Mouse (Mus musculus): ENCODE results near the gene Wfikkn2. TPM values are rescaled to one million over a fixed set of nuclear protein-coding genes. Genes with fewer than 3 reads are reported as not detected.

Wfikkn2 gene
- total RNA-seq, 2 experiments from 2014 or later = 0.63 to 1.1 TPM

DNA sequence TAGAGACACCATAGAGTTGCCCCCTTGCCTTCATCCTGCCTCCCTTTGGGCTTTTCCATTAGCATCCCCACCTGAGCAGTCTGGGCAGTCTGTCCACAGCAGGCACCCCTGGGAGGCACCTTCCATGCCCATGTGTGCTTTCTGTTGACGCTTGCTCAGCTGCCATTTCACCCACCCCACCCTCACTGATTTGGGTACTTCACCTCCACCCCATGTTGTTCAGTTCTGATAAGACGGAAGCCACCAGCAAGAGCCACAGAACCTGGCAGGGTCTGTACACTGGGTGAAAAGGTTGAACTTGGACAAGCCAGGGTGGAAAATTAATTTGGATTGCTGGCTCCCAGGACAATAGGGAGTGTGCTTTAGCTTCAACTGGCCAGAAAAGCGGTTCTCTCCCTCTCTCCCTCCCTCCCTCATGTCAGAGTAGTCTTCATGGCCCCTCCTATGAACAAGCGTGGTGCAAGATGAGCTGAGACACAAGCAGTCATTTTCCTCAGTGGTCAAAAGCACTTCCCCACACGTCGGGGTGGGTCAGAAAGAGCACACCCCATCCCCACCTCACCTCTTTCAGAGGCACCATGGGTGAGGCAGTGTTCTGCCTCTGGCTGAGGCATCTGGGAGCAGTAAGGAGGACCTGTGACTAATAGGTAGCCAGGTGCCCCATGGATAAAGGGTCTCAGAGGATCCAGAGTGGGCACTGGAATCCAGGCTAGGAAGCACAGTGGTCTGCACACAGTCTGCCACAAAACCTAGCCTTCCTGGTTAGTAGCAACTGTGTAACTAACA is 16.0 kb upstream of the Wfikkn2 start:
- DNase-seq = no peak

- no peak for DNase-seq
Measured at GRCm38 (mm10) chr11:94259814-94260213, 14.0 kb upstream of the Wfikkn2 start.

- no peak for DNase-seq
Measured at GRCm38 (mm10) chr11:94257987-94258386, 12.2 kb upstream of the Wfikkn2 start.

GRCm38 (mm10) chr11:94255733-94256132 is 9.9 kb upstream of the Wfikkn2 start:
- DNase-seq = no peak

GRCm38 (mm10) chr11:94253691-94254090 is 7.9 kb upstream of the Wfikkn2 start:
- no peak for DNase-seq

- no peak for DNase-seq
Measured at GRCm38 (mm10) chr11:94253156-94253555, 7.4 kb upstream of the Wfikkn2 start.

GRCm38 (mm10) chr11:94246789-94247061 is 920 bp upstream of the Wfikkn2 start:
- no peak for DNase-seq

DNA sequence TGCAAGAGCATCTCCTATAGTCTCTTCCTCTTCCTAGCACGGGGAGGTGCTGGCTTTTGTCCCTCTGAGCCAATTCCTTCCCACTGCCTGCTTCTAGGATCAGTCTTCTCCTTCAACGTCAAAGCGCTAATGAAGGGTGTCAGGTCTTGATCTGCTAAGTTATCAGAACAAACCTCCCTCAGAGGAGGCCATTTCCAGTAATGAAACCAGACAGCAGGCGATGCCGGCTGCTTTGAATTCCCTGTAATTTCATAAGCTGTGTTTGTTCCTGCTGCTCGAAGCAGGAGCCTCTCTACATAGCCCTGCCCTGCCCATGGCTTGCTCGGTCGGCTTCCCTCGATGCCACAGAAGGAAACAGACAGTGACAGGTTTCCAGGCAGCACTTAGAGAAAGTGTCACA is 1.4 kb downstream of the Wfikkn2 start:
- DNase-seq = no peak

GRCm38 (mm10) chr11:94243422-94244180 is 2.2 kb downstream of the Wfikkn2 start:
- DNase-seq = no peak

GRCm38 (mm10) chr11:94242760-94243421 is 2.9 kb downstream of the Wfikkn2 start:
- DNase-seq = peak; percentile 54

DNA sequence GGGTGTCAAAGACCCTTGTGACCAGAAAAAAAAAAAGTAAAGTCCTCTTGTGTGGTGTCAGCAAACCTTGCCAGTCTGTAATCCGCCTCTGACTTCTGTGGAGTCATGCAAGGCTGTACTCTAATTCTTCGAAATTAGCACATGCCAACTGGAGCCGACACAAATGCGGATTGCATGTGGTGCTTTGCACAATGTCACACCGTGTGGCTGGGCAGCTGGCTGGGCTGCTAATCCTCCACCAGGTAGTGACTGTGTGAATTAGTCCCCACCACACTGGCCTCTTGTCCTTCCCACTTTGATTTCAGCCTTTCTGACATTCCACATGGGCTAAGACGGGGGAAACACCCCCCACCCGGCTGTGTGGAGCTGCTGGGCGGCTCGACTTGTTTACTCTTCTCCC is 6.1 kb downstream of the Wfikkn2 start:
- DNase-seq = no peak

DNA sequence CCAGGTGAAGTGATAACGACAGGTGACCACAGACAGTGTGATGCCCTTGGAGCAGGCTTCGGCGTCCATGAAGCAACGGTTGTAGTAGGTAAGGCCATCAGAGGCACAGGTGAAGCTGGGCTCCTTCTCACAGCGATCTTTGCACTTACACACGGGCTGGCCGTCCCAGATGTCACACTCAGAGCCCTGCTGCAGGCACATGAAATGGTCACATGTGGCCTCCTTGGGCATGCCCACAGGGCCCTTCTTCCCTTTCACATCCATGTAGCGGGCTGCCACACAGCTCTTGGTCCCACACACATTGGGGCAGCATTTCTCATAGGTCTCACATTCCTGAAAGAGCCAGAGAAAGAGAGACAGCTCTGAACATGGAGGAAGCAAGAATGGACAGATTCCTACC is 7.0 kb downstream of the Wfikkn2 start:
- no peak for DNase-seq

DNA sequence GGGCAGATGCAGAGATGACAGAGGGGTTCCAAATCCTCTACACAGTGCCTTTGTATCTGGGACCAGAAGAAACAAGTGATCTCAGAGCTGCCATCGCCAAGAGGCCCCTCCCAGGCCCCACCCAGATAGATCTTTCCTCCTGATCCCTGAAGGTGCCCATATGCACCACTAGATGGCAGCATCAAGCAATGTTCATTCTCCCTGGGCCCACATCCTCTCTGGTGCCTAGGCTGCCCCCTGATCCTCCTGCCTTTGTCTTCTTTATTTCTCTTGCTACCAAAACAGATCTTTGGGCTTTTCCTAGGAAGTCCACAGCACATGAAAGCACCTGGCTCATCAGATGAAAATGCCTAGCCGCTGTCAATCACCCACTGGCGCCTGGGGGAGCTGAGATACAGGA is 9.7 kb downstream of the Wfikkn2 start:
- DNase-seq = peak; percentile 76

DNA sequence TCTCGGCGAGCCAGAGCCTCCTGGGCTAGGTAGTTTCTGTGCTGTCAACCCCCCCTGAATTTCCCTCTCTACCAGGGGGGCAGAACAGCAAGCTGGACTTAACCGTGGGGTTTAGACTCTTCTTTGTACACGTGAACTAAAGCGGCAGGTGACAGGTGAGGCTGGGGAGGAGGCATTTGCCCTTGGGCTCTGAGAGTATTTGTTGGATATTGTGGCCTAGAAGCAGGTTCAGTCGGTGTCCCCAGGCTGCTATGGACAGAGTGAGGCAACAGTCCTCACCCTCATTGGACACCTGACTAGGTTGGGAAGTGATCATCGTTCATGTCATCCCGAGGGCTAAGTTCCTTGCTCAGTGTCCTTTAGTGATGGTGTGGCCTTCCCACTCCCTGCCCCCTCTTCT is 10.9 kb downstream of the Wfikkn2 start:
- DNase-seq = no peak

GRCm38 (mm10) chr11:94234380-94234779 is 11.4 kb downstream of the Wfikkn2 start:
- DNase-seq = no peak

GRCm38 (mm10) chr11:94233405-94233804 is 12.4 kb downstream of the Wfikkn2 start:
- no peak for DNase-seq

DNA sequence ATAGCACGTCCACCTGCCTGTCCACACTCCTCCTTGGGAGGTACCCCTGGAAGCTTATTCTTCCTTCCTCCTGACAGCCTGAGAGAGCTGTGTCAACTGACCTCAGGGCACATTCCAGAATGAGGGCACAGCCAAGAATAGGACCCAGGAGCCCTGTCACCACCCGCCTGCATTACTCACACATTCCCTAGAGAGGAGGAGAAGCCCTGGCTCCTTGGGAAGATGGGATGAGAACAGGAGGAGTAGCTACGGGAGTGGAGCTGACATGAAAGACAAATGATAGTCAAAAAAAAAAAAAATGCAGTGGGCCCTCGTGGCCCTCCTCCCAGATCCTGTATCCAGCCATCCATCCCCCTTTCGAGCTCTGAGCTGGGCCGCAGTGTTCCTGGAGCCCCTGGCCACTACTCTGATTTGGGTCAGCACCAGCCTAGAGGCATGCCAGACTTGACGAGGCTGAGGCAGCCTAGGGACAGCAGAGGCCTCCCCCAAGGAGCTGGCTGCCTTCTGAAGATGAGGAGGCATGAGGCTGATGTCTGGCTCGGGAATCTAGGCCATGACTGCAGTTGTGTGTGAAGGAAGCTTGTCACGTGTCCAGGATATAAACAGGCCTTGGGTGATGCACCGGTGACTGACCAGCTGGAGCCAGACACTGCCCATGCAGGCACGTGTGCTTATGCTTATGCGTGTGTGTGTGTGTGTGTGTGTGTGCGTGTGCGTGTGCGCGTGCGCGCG is 13.8 kb downstream of the Wfikkn2 start:
- peak; percentile 47 for DNase-seq

GRCm38 (mm10) chr11:94230244-94230643 is 15.6 kb downstream of the Wfikkn2 start:
- no peak for DNase-seq

GRCm38 (mm10) chr11:94229207-94229960 is 16.4 kb downstream of the Wfikkn2 start:
- no peak for DNase-seq

DNA sequence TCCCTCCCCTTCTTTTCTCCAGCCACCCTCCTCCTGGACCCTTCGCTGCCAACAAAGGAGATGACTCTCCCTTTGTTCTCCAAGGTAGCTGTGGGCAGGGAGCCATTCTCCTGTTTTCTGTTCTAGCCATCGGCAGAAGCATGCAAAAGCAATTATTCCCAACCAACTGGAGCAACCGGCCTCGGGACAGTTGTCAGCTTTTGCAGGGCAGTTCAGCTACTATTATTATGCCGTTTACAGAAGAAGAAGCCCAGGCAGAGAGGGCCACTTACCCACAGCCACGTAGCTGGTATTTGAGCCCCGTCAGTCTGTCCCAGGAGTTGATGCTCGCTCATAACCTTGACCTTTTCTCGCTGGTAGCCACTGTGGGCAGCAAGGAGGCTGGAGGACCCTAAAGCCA is 17.4 kb downstream of the Wfikkn2 start:
- no peak for DNase-seq

DNA sequence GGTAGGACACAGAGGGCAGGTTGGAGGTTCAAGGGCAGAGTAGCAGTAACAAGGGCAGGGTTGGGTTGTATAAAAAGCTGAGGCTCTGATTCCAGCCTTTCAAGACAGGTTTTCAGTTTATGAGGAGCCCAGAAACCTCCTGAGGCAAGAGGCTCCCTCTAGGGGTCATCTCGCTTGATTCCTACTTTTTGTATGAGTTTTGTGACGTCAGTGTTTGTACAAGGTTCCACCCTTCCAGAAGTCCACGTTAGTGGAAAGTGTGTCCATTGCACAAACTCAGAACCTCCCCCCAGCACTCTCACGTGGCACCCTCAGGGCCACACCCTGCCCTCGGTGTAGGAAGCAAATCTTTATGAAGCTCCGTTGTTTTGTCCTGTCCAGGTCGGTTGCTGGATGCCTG is 19.8 kb downstream of the Wfikkn2 start:
- DNase-seq = peak; percentile 63

DNA sequence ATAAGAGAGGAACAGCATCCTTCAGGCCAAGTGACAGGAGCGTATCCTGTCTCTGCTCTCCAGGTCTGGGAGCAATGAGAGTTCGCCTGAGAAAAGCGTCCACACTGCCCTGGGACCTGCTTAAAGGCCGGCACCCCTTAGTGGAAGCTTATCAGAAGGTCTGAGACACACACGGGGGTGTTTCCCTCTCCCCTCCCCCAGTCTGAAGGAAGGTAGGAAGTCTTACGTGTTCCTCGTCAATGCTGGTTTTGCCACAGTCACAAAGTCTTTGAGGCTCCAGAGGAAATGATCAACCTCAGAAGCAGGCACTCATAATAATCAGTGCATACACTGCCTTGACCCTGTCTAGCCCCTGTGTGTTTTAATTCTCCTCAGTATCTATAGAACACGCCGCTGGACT is 22.3 kb downstream of the Wfikkn2 start:
- DNase-seq = no peak
